Mouse (Mus musculus): Measurements from ENCODE around the gene Lct. TPM values are rescaled to one million over a fixed set of nuclear protein-coding genes. Genes with fewer than 3 reads are reported as not detected.

Gene Lct
- polyA plus RNA-seq (2021; fragmentation: Nextera tagmentation) = 4.0 TPM in 2 replicates
- long read RNA-seq, experiment 1, partial matches to known transcripts = 21 of 22 reads
- long read RNA-seq, experiment 1, other reads (novel, unspliced or antisense) = 1 of 22 reads
- long read RNA-seq, experiment 2, partial matches to known transcripts = 32 of 46 reads
- long read RNA-seq, experiment 2, other reads (novel, unspliced or antisense) = 14 of 46 reads

GRCm38 (mm10) chr1:128328218-128328617 lies at the start of gene Lct:
Gene Lct (minus strand): TSS chr1:128328318.

DNA sequence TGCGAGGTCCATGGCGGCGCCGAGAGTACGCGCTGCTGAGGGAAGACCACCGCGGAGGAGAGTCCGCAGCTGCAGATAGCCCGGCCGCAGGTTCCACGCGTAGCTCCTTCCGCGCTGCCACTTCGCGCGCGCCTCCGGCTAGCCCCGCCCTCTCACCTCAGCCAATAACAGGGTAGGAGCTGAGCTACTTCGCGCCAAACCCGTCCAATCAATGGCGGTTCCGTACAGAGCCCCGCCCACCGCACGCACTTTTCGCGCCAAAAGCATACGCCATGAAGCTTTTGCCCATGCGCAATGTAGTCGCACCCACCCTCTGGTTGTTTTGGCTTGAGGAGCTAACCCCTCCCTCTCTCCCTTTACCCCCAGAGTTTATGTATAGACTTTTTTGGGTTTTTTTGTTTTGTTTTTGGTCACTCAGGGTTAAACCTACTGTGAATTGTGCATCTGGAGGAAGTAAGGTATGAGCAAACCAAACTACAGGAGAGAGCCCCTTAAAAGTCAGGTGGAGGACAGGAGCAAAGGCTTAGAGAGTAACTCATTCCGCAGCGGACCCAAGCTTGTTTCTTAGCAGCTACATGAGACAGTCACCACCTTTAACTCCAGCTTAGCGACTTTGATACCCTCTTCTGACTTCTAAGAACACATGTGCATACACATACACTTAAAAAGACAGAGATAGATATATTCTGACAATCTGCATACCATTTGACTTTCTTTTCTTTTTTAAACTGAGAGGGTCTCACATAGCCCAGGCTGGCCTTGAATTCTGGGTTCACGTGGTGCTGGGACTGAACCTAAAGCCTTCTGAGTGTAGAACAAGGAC lies 31.6 kb upstream of the Lct start, which contains the start of gene Mcm6:
Mcm6 (minus strand) TSS at position 111 of the 823 bp plus-strand sequence.

GRCm38 (mm10) chr1:128243627-128243995 lies 84.5 kb downstream of the Lct start, which contains the start of gene Ubxn4:
Gene Ubxn4 (plus strand): TSS chr1:128243964.

Other genes starting within 250 kb of the Lct start
- 1.9 and 2.2 TPM in 2 replicates for gene Zranb3, start 225.3 kb downstream of the Lct start, polyA plus RNA-seq (2021; fragmentation: Nextera tagmentation)
- gene R3hdm1, start 225.0 kb downstream of the Lct start, polyA plus RNA-seq (2021; fragmentation: Nextera tagmentation) = 78.1 and 89.4 TPM in 2 replicates
- gene Ubxn4, start 84.4 kb downstream of the Lct start, polyA plus RNA-seq (2021; fragmentation: Nextera tagmentation) = 38.4 and 45.6 TPM in 2 replicates
- gene Mcm6, start 31.3 kb upstream of the Lct start, polyA plus RNA-seq (2021; fragmentation: Nextera tagmentation) = 12.2 and 12.7 TPM in 2 replicates
- gene Dars, start 89.0 kb upstream of the Lct start, polyA plus RNA-seq (2021; fragmentation: Nextera tagmentation) = 75.4 and 76.0 TPM in 2 replicates